8 mouse cellular contexts compared by ENCODE assay signal in genomic region chr7:4547221-4547641, GRCm38 (mm10). TPM values are rescaled to one million over a fixed set of nuclear protein-coding genes. Genes with fewer than 3 reads are reported as not detected.
DNase-seq lines count a peak whose midpoint lies in the region; ATAC-seq lines count a peak whose summit lies in the region.

Gene Syt5, minus strand, starts transcription at chr7:4547541.

- intact Hi-C loops in left cerebral cortex, postnatal 36 days (cut with DNase I) = no loop called here

- H3K4me1 ChIP-seq in lung, embryonic 16.5 days (replicated peaks; ENCODE audit: control insufficient read depth, insufficient read depth, low read length) = peaks cover 5% of the 10 kb centered on the region
- H3K4me1 ChIP-seq in neural tube, embryonic 14.5 days (ENCODE audit: control insufficient read depth, insufficient read depth, low read length) = peaks cover 6% of the 10 kb centered on the region

- H3K27ac ChIP-seq in lung, embryonic 16.5 days (ENCODE audit: low read length) = no peak within 1 kb of the TSS
- peak within 1 kb of the TSS; percentile 87 for H3K27ac ChIP-seq in neural tube, embryonic 14.5 days (ENCODE audit: low read depth, low read length)

- H3K36me3 ChIP-seq in lung, embryonic 16.5 days (ENCODE audit: control insufficient read depth, insufficient read depth, low read length) = no peaks in the 10 kb centered on the region
- 0 out of 2 replicates have a peak, but pooled peaks cover 4% of the 10 kb centered on the region for H3K36me3 ChIP-seq in neural tube, embryonic 14.5 days (ENCODE audit: control insufficient read depth, insufficient read depth, low read length)

- no peaks in the 10 kb centered on the region for H3K9me3 ChIP-seq in lung, embryonic 16.5 days (ENCODE audit: control insufficient read depth, low read length)
- no peaks in the 10 kb centered on the region for H3K9me3 ChIP-seq in neural tube, embryonic 14.5 days (ENCODE audit: control insufficient read depth, low read length)

- H3K4me3 ChIP-seq in lung, embryonic 16.5 days (ENCODE audit: low read length) = peak within 1 kb of the TSS; percentile 39
- H3K4me3 ChIP-seq in neural tube, embryonic 14.5 days (ENCODE audit: low read depth, low read length) = peak within 1 kb of the TSS; percentile 43

- H3K9ac ChIP-seq in lung, embryonic 16.5 days (ENCODE audit: low read length) = peak within 1 kb of the TSS; percentile 50
- H3K9ac ChIP-seq in neural tube, embryonic 14.5 days (replicated peaks; ENCODE audit: low read depth, low read length) = peak within 1 kb of the TSS; percentile 52

- ATAC-seq in lung, embryonic 16.5 days (ENCODE audit: low read depth) = peak; percentile 36; the same call in 1 of the 2 replicates
- ATAC-seq in neural tube, embryonic 14.5 days (ENCODE audit: low read depth) = peak; percentile 90

- peak within 1 kb of the TSS; percentile 65 for H3K4me2 ChIP-seq in lung, embryonic 16.5 days (ENCODE audit: low read depth, low read length)
- peak within 1 kb of the TSS; percentile 73 for H3K4me2 ChIP-seq in neural tube, embryonic 14.5 days (ENCODE audit: low read depth, low read length)

- DNase-seq in lung, postnatal 36 days = no peak
- DNase-seq in cerebellum, postnatal 36 days = peak; percentile 19 to 40
- DNase-seq in heart, postnatal 4 days = peak; percentile 17
- peak; percentile 71 to 75 for DNase-seq in left cerebral cortex, postnatal 36 days (ENCODE audit: low spot score in 2 of 2)
- DNase-seq in adrenal gland, postnatal 25 days = no peak
- DNase-seq in B cell, adult 2 months = no peak

- H3K27me3 ChIP-seq in lung, embryonic 16.5 days (ENCODE audit: control insufficient read depth, insufficient read depth, low read depth, low read length) = peaks cover 3% of the 10 kb centered on the region; the same call in 1 of the 2 replicates
- no peaks in the 10 kb centered on the region for H3K27me3 ChIP-seq in neural tube, embryonic 14.5 days (ENCODE audit: control insufficient read depth, insufficient read depth, low read length)

- 5% methylated on average over 33 of the region's 33 CpGs for WGBS in lung, embryonic 16.5 days
- 6% methylated on average over 33 of the region's 33 CpGs for WGBS in neural tube, embryonic 14.5 days

RNA-seq across cellular contexts. Expression of gene Syt5, which starts in this region (rescaled TPM):
- 5.5 and 8.3 TPM in 2 replicates for polyA plus RNA-seq in lung, embryonic 16.5 days (2015; fragmentation: Nextera tagmentation; extraction: Ambion mirVana)
- total RNA-seq in heart, postnatal 4 days (2021) = 1 to 10 TPM; 1.1 to 1.5 TPM
- total RNA-seq in left cerebral cortex, postnatal 36 days (2021) = 100 to 1,000 TPM; 263 to 298 TPM
- 71.5 and 79.9 TPM in 2 replicates for polyA plus RNA-seq in neural tube, embryonic 14.5 days (2014; fragmentation: Nextera tagmentation; extraction: Ambion mirVana)
- 7.0 and 8.9 TPM in 2 replicates for total RNA-seq in adrenal gland, postnatal 25 days (2021)

Comparison
In these comparisons a context has a peak if more than half of its experiments do, and no peak if none do; other contexts are left out.
1. RNA of gene Syt5 (total RNA-seq): 263 to 298 TPM in left cerebral cortex, postnatal 36 days; 7.0 to 8.9 TPM in adrenal gland, postnatal 25 days and 1.1 to 1.5 TPM in heart, postnatal 4 days; every median in the first group is over 10 times any median in the second.
2. DNase-seq: peak in cerebellum, postnatal 36 days (2 of 2), heart, postnatal 4 days (single experiment) and left cerebral cortex, postnatal 36 days (2 of 2); none in lung, postnatal 36 days (single experiment), adrenal gland, postnatal 25 days (single experiment) and B cell, adult 2 months (0 of 2).